In the genomic region with DNA sequence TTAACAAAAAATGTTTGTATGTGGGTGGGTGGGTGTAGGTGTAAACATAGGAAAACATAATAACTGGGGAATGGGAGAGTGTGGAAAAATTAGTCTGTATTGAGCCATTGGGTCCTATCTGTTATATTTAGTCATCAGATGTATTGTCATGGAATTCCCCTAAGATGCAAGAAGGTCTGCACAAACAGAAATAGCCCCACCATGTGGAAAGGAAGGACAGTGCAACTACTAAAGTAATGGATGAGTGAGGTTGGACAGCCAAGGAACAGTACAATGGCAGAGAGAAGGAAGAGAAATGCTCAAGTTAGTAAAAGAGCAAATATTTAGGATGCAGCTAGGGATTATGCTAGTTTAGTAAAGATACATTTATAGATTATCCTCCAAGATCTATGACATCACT, we compare ENCODE assay signal across 10 mouse cellular contexts. TPM values are rescaled to one million over a fixed set of nuclear protein-coding genes. Genes with fewer than 3 reads are reported as not detected.
DNase-seq lines count a peak whose midpoint lies in the region; ATAC-seq and TF ChIP-seq lines count a peak whose summit lies in the region.
"Had no signal": no experiment of that assay in that cellular context is flagged by ENCODE, and none has a peak within 500 bp of the region (broad histone marks: within the 10 kb centered on the region; RNA-seq: fewer than 3 reads in every experiment).

No protein-coding gene starts in this region.

- H3K27me3 ChIP-seq in liver, adult 2 months (ENCODE audit: control insufficient read depth, insufficient read depth, low read length), result no peaks in the 10 kb centered on the region
- no peaks in the 10 kb centered on the region for H3K27me3 ChIP-seq in liver, embryonic 12.5 days (replicated peaks)

- no peak for TF ChIP-seq POLR2A in liver, adult 2 months (IDR thresholded peaks at IDR 0.05; ENCODE audit: extremely low read depth, insufficient read depth, low read length)

- no peaks in the 10 kb centered on the region for H3K4me1 ChIP-seq in liver, adult 2 months (ENCODE audit: control insufficient read depth, insufficient read depth, low read length)
- no peaks in the 10 kb centered on the region for H3K4me1 ChIP-seq in liver, embryonic 12.5 days

- no peak overlapping the region for H3K27ac ChIP-seq in liver, adult 2 months (replicated peaks; ENCODE audit: insufficient read depth, low read depth, low read length)
- no peak overlapping the region for H3K27ac ChIP-seq in liver, embryonic 12.5 days

- no peak overlapping the region for H3K4me2 ChIP-seq in liver, embryonic 12.5 days

- no peak overlapping the region for H3K4me3 ChIP-seq in liver, adult 2 months (ENCODE audit: insufficient read depth, low read depth, low read length)
- no peak overlapping the region for H3K4me3 ChIP-seq in liver, embryonic 12.5 days
- H3K4me3 ChIP-seq: myocyte had no signal

- H3K79me2 ChIP-seq in liver, adult 2 months (ENCODE audit: control insufficient read depth, insufficient read depth, low read length), result no peaks in the 10 kb centered on the region

- peak; percentile 8 to 16 for DNase-seq in cerebellum, postnatal 14 days
- DNase-seq in cerebellum, postnatal 36 days, result no peak
- DNase-seq in liver, adult 2 months (ENCODE audit: extremely low read depth, low read depth, low spot score), result no peak
- DNase-seq in adipocyte (ENCODE audit: low spot score), result peak; percentile 51
- DNase-seq in layer of hippocampus, postnatal 14 days (ENCODE audit: low spot score in 2 of 2), result no peak
- DNase-seq in left cerebral cortex, postnatal 4 days, result no peak
- DNase-seq: cerebellum, adult 9-10 months had no signal

- no peak overlapping the region for H3K9ac ChIP-seq in liver, adult 2 months (ENCODE audit: low read depth, low read length)
- H3K9ac ChIP-seq in liver, embryonic 12.5 days, result no peak overlapping the region

- H3K36me3 ChIP-seq in liver, adult 2 months (ENCODE audit: control insufficient read depth, insufficient read depth, low read length), result no peaks in the 10 kb centered on the region
- peaks cover 98% of the 10 kb centered on the region for H3K36me3 ChIP-seq in liver, embryonic 12.5 days

- TF ChIP-seq CTCF in liver, adult 2 months (IDR thresholded peaks at IDR 0.05; ENCODE audit: low read depth, low read length), result 0 out of 2 replicates have a peak, but pooled peaks have one; percentile 19

- no peaks in the 10 kb centered on the region for H3K9me3 ChIP-seq in liver, embryonic 12.5 days (replicated peaks)

- no peak for ATAC-seq in liver, embryonic 12.5 days
- peak; percentile 74; the same call in 1 of the 2 replicates for ATAC-seq in megakaryocyte-erythroid progenitor cell, adult 5-6 weeks (replicated peaks; ENCODE audit: low FRiP score, low TSS enrichment, poor library complexity, severe bottlenecking)

- intact Hi-C loops in left cerebral cortex, postnatal 4 days (cut with DNase I), result no loop called here

RNA-seq across cellular contexts. Expression of a gene that starts 33.4 kb away (rescaled TPM):
- 0.18 and 0.60 TPM in 2 replicates for total RNA-seq in liver, adult 2 months (2014; rRNA removed)
- 0.01 and 0.09 TPM in 2 replicates for polyA plus RNA-seq in liver, adult 2 months (2012; rRNA removed)
- polyA plus RNA-seq in liver, embryonic 12.5 days (2016; fragmentation: Nextera tagmentation; extraction: Ambion mirVana), result 25.5 and 27.0 TPM in 2 replicates
- 28.0 and 45.2 TPM in 2 replicates for total RNA-seq in megakaryocyte-erythroid progenitor cell, adult 5-6 weeks (2014; fragmentation: Nextera tagmentation)
- 58.5 and 68.5 TPM in 2 replicates for total RNA-seq in megakaryocyte-erythroid progenitor cell, adult 5-6 weeks (2017)
- total RNA-seq in layer of hippocampus, postnatal 14 days (2021), result 1 to 10 TPM; 2.7 TPM
- 1 to 10 TPM; 4.6 to 6.8 TPM for total RNA-seq in left cerebral cortex, postnatal 4 days (2021)

RNA-seq across cellular contexts. Expression of a gene that starts 35.3 kb away (rescaled TPM):
- 14.8 and 24.2 TPM in 2 replicates for total RNA-seq in liver, adult 2 months (2014; rRNA removed)
- polyA plus RNA-seq in liver, adult 2 months (2012; rRNA removed), result 15.2 and 15.9 TPM in 2 replicates
- 0.49 and 0.61 TPM in 2 replicates for polyA plus RNA-seq in liver, embryonic 12.5 days (2016; fragmentation: Nextera tagmentation; extraction: Ambion mirVana)
- not detected in 2 replicates for total RNA-seq in megakaryocyte-erythroid progenitor cell, adult 5-6 weeks (2014; fragmentation: Nextera tagmentation)
- total RNA-seq in megakaryocyte-erythroid progenitor cell, adult 5-6 weeks (2017), result not detected in 2 replicates
- total RNA-seq in layer of hippocampus, postnatal 14 days (2021), result 1 to 10 TPM; 2.3 to 3.8 TPM
- 1 to 10 TPM; 1.6 to 2.2 TPM for total RNA-seq in left cerebral cortex, postnatal 4 days (2021)

Comparison
In these comparisons a context has a peak if more than half of its experiments do, and no peak if none do; other contexts are left out.
1. DNase-seq: peak in cerebellum, postnatal 14 days (2 of 2) and adipocyte (single experiment); none in cerebellum, postnatal 36 days (0 of 2), liver, adult 2 months (single experiment), layer of hippocampus, postnatal 14 days (0 of 2) and left cerebral cortex, postnatal 4 days (single experiment).